ENCODE assay signal across 9 mouse cellular contexts in genomic region chr13:58443326-58443725, GRCm38 (mm10).
"Had no signal": no experiment of that assay in that cellular context is flagged by ENCODE, and none has a peak within 500 bp of the region (broad histone marks: within the 10 kb centered on the region; RNA-seq: fewer than 3 reads in every experiment).

No protein-coding gene starts in this region.

- ATAC-seq: lung, postnatal 0 days had no signal

- DNase-seq: kidney, adult 11 months; lung, adult 2 months; right cerebral cortex, postnatal 25 days; thymus, postnatal 14 days had no signal

- H3K9ac ChIP-seq: liver, embryonic 15.5 days had no signal

- H3K27ac ChIP-seq: left cerebral cortex, adult 2 months; limb, embryonic 10.5 days; liver, embryonic 15.5 days had no signal

- H3K9me3 ChIP-seq: limb, embryonic 10.5 days; liver, embryonic 15.5 days had no signal

- H3K4me2 ChIP-seq: liver, embryonic 11.5 days; liver, embryonic 15.5 days had no signal

- H3K36me3 ChIP-seq: limb, embryonic 10.5 days; liver, embryonic 15.5 days had no signal

- H3K4me3 ChIP-seq: left cerebral cortex, adult 2 months; limb, embryonic 10.5 days; liver, embryonic 15.5 days had no signal
